8 mouse cellular contexts compared by ENCODE assay signal in genomic region chr14:34080321-34080997, GRCm38 (mm10). TPM values are rescaled to one million over a fixed set of nuclear protein-coding genes. Genes with fewer than 3 reads are reported as not detected.
DNase-seq lines count a peak whose midpoint lies in the region; ATAC-seq and TF ChIP-seq lines count a peak whose summit lies in the region.

No protein-coding gene starts in this region.

- no peak overlapping the region for H3K9ac ChIP-seq in embryonic facial prominence, embryonic 11.5 days (replicated peaks; ENCODE audit: low read length)
- H3K9ac ChIP-seq in heart, adult 2 months (ENCODE audit: low read depth, low read length), result no peak overlapping the region
- no peak overlapping the region for H3K9ac ChIP-seq in limb, embryonic 11.5 days (ENCODE audit: low read length)
- no peak overlapping the region for H3K9ac ChIP-seq in midbrain, embryonic 16.5 days (ENCODE audit: low read depth, low read length)
- H3K9ac ChIP-seq in stomach, embryonic 15.5 days, result no peak overlapping the region

- ATAC-seq in embryonic facial prominence, embryonic 11.5 days (replicated peaks; ENCODE audit: insufficient number of reproducible peaks, low FRiP score, low TSS enrichment, low read depth), result peak; percentile 76; the same call in 1 of the 2 replicates
- peak; percentile 47; the same call in 1 of the 2 replicates for ATAC-seq in limb, embryonic 11.5 days (ENCODE audit: insufficient number of reproducible peaks, low FRiP score, low TSS enrichment, low read depth)
- peak; percentile 85 for ATAC-seq in midbrain, embryonic 16.5 days
- ATAC-seq in stomach, embryonic 15.5 days (ENCODE audit: insufficient read depth, low FRiP score, low read depth), result peak; percentile 61; the same call in 1 of the 2 replicates

- 12% methylated on average over 11 of the region's 11 CpGs for WGBS in embryonic facial prominence, embryonic 11.5 days
- 14% methylated on average over 11 of the region's 11 CpGs for WGBS in heart, adult 2 months
- WGBS in limb, embryonic 11.5 days, result 11% methylated on average over 11 of the region's 11 CpGs
- WGBS in midbrain, embryonic 16.5 days, result 12% methylated on average over 11 of the region's 11 CpGs
- 11% methylated on average over 11 of the region's 11 CpGs for WGBS in stomach, embryonic 15.5 days

- TF ChIP-seq EP300 in heart, adult 2 months (IDR thresholded peaks at IDR 0.05; ENCODE audit: insufficient read depth, low read depth, low read length), result peak; percentile 75; the same call in 1 of the 2 replicates

- H3K9me3 ChIP-seq in embryonic facial prominence, embryonic 11.5 days (replicated peaks; ENCODE audit: control insufficient read depth, low read length), result no peaks in the 10 kb centered on the region
- no peaks in the 10 kb centered on the region for H3K9me3 ChIP-seq in limb, embryonic 11.5 days (ENCODE audit: control insufficient read depth, low read length)
- no peaks in the 10 kb centered on the region for H3K9me3 ChIP-seq in midbrain, embryonic 16.5 days (replicated peaks; ENCODE audit: control insufficient read depth, low read length, poor library complexity, severe bottlenecking)
- no peaks in the 10 kb centered on the region for H3K9me3 ChIP-seq in stomach, embryonic 15.5 days

- TF ChIP-seq POLR2A in heart, adult 2 months (IDR thresholded peaks at IDR 0.05; ENCODE audit: insufficient read depth, low read depth, low read length), result no peak

- peak; percentile 85 for TF ChIP-seq CTCF in heart, adult 2 months (IDR thresholded peaks at IDR 0.05)

- no peaks in the 10 kb centered on the region for H3K79me2 ChIP-seq in heart, adult 2 months (replicated peaks; ENCODE audit: control insufficient read depth, insufficient read depth, low read length)

- H3K27ac ChIP-seq in embryonic facial prominence, embryonic 11.5 days (replicated peaks; ENCODE audit: low read depth, low read length), result no peak overlapping the region
- H3K27ac ChIP-seq in heart, adult 2 months, result no peak overlapping the region
- H3K27ac ChIP-seq in limb, embryonic 11.5 days (replicated peaks; ENCODE audit: low read depth, low read length), result no peak overlapping the region
- H3K27ac ChIP-seq in midbrain, embryonic 16.5 days (ENCODE audit: low read length), result no peak overlapping the region
- no peak overlapping the region for H3K27ac ChIP-seq in stomach, embryonic 15.5 days

- H3K4me3 ChIP-seq in embryonic facial prominence, embryonic 11.5 days (ENCODE audit: low read depth, low read length), result no peak overlapping the region
- H3K4me3 ChIP-seq in heart, adult 2 months, result no peak overlapping the region
- no peak overlapping the region for H3K4me3 ChIP-seq in limb, embryonic 11.5 days (ENCODE audit: low read depth, low read length)
- no peak overlapping the region for H3K4me3 ChIP-seq in midbrain, embryonic 16.5 days (ENCODE audit: low read depth, low read length)
- no peak overlapping the region for H3K4me3 ChIP-seq in stomach, embryonic 15.5 days (replicated peaks)

- H3K36me3 ChIP-seq in embryonic facial prominence, embryonic 11.5 days (replicated peaks; ENCODE audit: control insufficient read depth, insufficient read depth, low read depth, low read length), result no peaks in the 10 kb centered on the region
- no peaks in the 10 kb centered on the region for H3K36me3 ChIP-seq in heart, adult 2 months (ENCODE audit: control insufficient read depth, insufficient read depth, low read length)
- H3K36me3 ChIP-seq in limb, embryonic 11.5 days (ENCODE audit: control insufficient read depth, insufficient read depth, low read length), result no peaks in the 10 kb centered on the region
- H3K36me3 ChIP-seq in midbrain, embryonic 16.5 days (ENCODE audit: control insufficient read depth, insufficient read depth, low read length), result no peaks in the 10 kb centered on the region
- H3K36me3 ChIP-seq in stomach, embryonic 15.5 days, result no peaks in the 10 kb centered on the region

- H3K4me1 ChIP-seq in embryonic facial prominence, embryonic 11.5 days (ENCODE audit: control insufficient read depth, insufficient read depth, low read length), result no peaks in the 10 kb centered on the region
- H3K4me1 ChIP-seq in heart, adult 2 months (ENCODE audit: control insufficient read depth, insufficient read depth, low read length), result no peaks in the 10 kb centered on the region
- no peaks in the 10 kb centered on the region for H3K4me1 ChIP-seq in limb, embryonic 11.5 days (ENCODE audit: control insufficient read depth, insufficient read depth, low read length)
- H3K4me1 ChIP-seq in midbrain, embryonic 16.5 days (ENCODE audit: control insufficient read depth, insufficient read depth, low read length), result no peaks in the 10 kb centered on the region
- H3K4me1 ChIP-seq in stomach, embryonic 15.5 days, result no peaks in the 10 kb centered on the region; the same call in 1 of the 2 replicates

- intact Hi-C loops in heart, adult 2 months (cut with DNase I), result loop anchor here (1.0 to 10.0 kb wide), 5 partner anchors 25 to 274 kb away; partner anchors contain the start of gene Fam25c

- peak; percentile 77 for DNase-seq in 416B (ENCODE audit: low read depth)
- peak; percentile 70 to 78 for DNase-seq in adrenal gland, postnatal 36 days
- DNase-seq in embryonic facial prominence, embryonic 11.5 days (ENCODE audit: low spot score), result peak; percentile 93
- DNase-seq in heart, adult 2 months, result peak; percentile 61 to 68
- peak; percentile 31 to 67 for DNase-seq in kidney, adult 8-10 months
- peak; percentile 89 for DNase-seq in limb, embryonic 11.5 days (ENCODE audit: low spot score)

- no peak overlapping the region for H3K4me2 ChIP-seq in embryonic facial prominence, embryonic 11.5 days (ENCODE audit: low read depth, low read length)
- H3K4me2 ChIP-seq in limb, embryonic 11.5 days (ENCODE audit: low read depth, severe bottlenecking), result no peak overlapping the region
- no peak overlapping the region for H3K4me2 ChIP-seq in midbrain, embryonic 16.5 days (ENCODE audit: low read length)
- H3K4me2 ChIP-seq in stomach, embryonic 15.5 days, result no peak overlapping the region

- H3K27me3 ChIP-seq in embryonic facial prominence, embryonic 11.5 days (ENCODE audit: control insufficient read depth, insufficient read depth, low read length), result no peaks in the 10 kb centered on the region
- no peaks in the 10 kb centered on the region for H3K27me3 ChIP-seq in heart, adult 2 months (ENCODE audit: control insufficient read depth, insufficient read depth, low read length)
- H3K27me3 ChIP-seq in limb, embryonic 11.5 days (ENCODE audit: control insufficient read depth, insufficient read depth, low read length), result no peaks in the 10 kb centered on the region
- no peaks in the 10 kb centered on the region for H3K27me3 ChIP-seq in midbrain, embryonic 16.5 days (ENCODE audit: control insufficient read depth, insufficient read depth, low read depth, low read length)
- no peaks in the 10 kb centered on the region for H3K27me3 ChIP-seq in stomach, embryonic 15.5 days (replicated peaks)

RNA-seq across cellular contexts. Expression of gene Anxa8, which starts 5.3 kb away (rescaled TPM):
- total RNA-seq in adrenal gland, postnatal 36 days (2021), result 1 to 10 TPM; 2.8 to 3.5 TPM
- 5.3 and 6.6 TPM in 2 replicates for polyA plus RNA-seq in embryonic facial prominence, embryonic 11.5 days (2014; fragmentation: Nextera tagmentation; extraction: Ambion mirVana)
- total RNA-seq in heart, adult 2 months (2021), result 1 to 10 TPM; 2.5 to 3.1 TPM
- 2.0 and 4.0 TPM in 2 replicates for polyA plus RNA-seq in heart, adult 2 months (2012; rRNA removed)
- 1.5 and 2.4 TPM in 2 replicates for polyA plus RNA-seq in limb, embryonic 11.5 days (2014; fragmentation: Nextera tagmentation; extraction: Ambion mirVana)
- polyA plus RNA-seq in midbrain, embryonic 16.5 days (2015; fragmentation: Nextera tagmentation; extraction: Ambion mirVana), result 0.24 TPM in 1 of 2 replicates, not detected in the other
- polyA plus RNA-seq in stomach, embryonic 15.5 days (2015; fragmentation: Nextera tagmentation; extraction: Ambion mirVana), result 27.8 and 40.7 TPM in 2 replicates

RNA-seq across cellular contexts. Expression of gene A630023A22Rik, which starts 22.1 kb away (rescaled TPM):
- not detected for total RNA-seq in adrenal gland, postnatal 36 days (2021)
- not detected in 2 replicates for polyA plus RNA-seq in embryonic facial prominence, embryonic 11.5 days (2014; fragmentation: Nextera tagmentation; extraction: Ambion mirVana)
- total RNA-seq in heart, adult 2 months (2021), result not detected
- not detected in 2 replicates for polyA plus RNA-seq in heart, adult 2 months (2012; rRNA removed)
- polyA plus RNA-seq in limb, embryonic 11.5 days (2014; fragmentation: Nextera tagmentation; extraction: Ambion mirVana), result not detected in 2 replicates
- polyA plus RNA-seq in midbrain, embryonic 16.5 days (2015; fragmentation: Nextera tagmentation; extraction: Ambion mirVana), result not detected in 2 replicates
- polyA plus RNA-seq in stomach, embryonic 15.5 days (2015; fragmentation: Nextera tagmentation; extraction: Ambion mirVana), result not detected in 2 replicates

RNA-seq across cellular contexts. Expression of gene Antxrl, which starts 28.0 kb away (rescaled TPM):
- total RNA-seq in adrenal gland, postnatal 36 days (2021), result not detected
- polyA plus RNA-seq in embryonic facial prominence, embryonic 11.5 days (2014; fragmentation: Nextera tagmentation; extraction: Ambion mirVana), result not detected in 2 replicates
- not detected for total RNA-seq in heart, adult 2 months (2021)
- polyA plus RNA-seq in heart, adult 2 months (2012; rRNA removed), result 0.06 TPM in 2 replicates
- polyA plus RNA-seq in limb, embryonic 11.5 days (2014; fragmentation: Nextera tagmentation; extraction: Ambion mirVana), result not detected in 2 replicates
- polyA plus RNA-seq in midbrain, embryonic 16.5 days (2015; fragmentation: Nextera tagmentation; extraction: Ambion mirVana), result not detected in 2 replicates
- not detected in 2 replicates for polyA plus RNA-seq in stomach, embryonic 15.5 days (2015; fragmentation: Nextera tagmentation; extraction: Ambion mirVana)
